Comparison of ENCODE assay signal across 9 mouse cellular contexts in genomic region chr14:54192462-54192847, GRCm38 (mm10).
A peak's percentile ranks its signal among the peaks of the same experiment; 100 is the strongest.
DNase-seq lines count a peak whose midpoint lies in the region; ATAC-seq and TF ChIP-seq lines count a peak whose summit lies in the region.
"Had no signal": no experiment of that assay in that cellular context is flagged by ENCODE, and none has a peak within 500 bp of the region (broad histone marks: within the 10 kb centered on the region; RNA-seq: fewer than 3 reads in every experiment).

No protein-coding gene starts in this region.

- no peak for TF ChIP-seq POLR2A in lung, adult 2 months (IDR thresholded peaks at IDR 0.05; ENCODE audit: borderline replicate concordance, extremely low read depth, low read depth, low read length)

- H3K27me3 ChIP-seq in forebrain, embryonic 13.5 days = no peaks in the 10 kb centered on the region
- H3K27me3 ChIP-seq in forebrain, embryonic 11.5 days (ENCODE audit: control insufficient read depth, insufficient read depth, low read length) = no peaks in the 10 kb centered on the region
- no peaks in the 10 kb centered on the region for H3K27me3 ChIP-seq in lung, embryonic 14.5 days (ENCODE audit: insufficient read depth, low read length)
- H3K27me3 ChIP-seq in heart, embryonic 13.5 days (replicated peaks) = no peaks in the 10 kb centered on the region

- no peaks in the 10 kb centered on the region for H3K9me3 ChIP-seq in forebrain, embryonic 13.5 days (replicated peaks)
- no peaks in the 10 kb centered on the region for H3K9me3 ChIP-seq in forebrain, embryonic 11.5 days (ENCODE audit: control insufficient read depth, low read length)
- no peaks in the 10 kb centered on the region for H3K9me3 ChIP-seq in lung, embryonic 14.5 days (ENCODE audit: low read depth, low read length)
- no peaks in the 10 kb centered on the region for H3K9me3 ChIP-seq in heart, embryonic 13.5 days

- no peaks in the 10 kb centered on the region for H3K36me3 ChIP-seq in forebrain, embryonic 13.5 days (ENCODE audit: poor library complexity, severe bottlenecking)
- H3K36me3 ChIP-seq in forebrain, embryonic 11.5 days (ENCODE audit: control insufficient read depth, insufficient read depth, low read length) = no peaks in the 10 kb centered on the region
- H3K36me3 ChIP-seq in lung, embryonic 14.5 days (ENCODE audit: insufficient read depth) = no peaks in the 10 kb centered on the region
- no peaks in the 10 kb centered on the region for H3K36me3 ChIP-seq in heart, embryonic 13.5 days

- no peak overlapping the region for H3K4me3 ChIP-seq in forebrain, embryonic 13.5 days
- H3K4me3 ChIP-seq in forebrain, embryonic 11.5 days (ENCODE audit: low read depth, low read length) = no peak overlapping the region
- no peak overlapping the region for H3K4me3 ChIP-seq in lung, embryonic 14.5 days (ENCODE audit: low read depth, low read length)
- H3K4me3 ChIP-seq in lung, adult 2 months (replicated peaks; ENCODE audit: extremely low read depth, low read depth, low read length) = no peak overlapping the region
- no peak overlapping the region for H3K4me3 ChIP-seq in heart, embryonic 13.5 days

- peaks cover 23% of the 10 kb centered on the region for H3K4me1 ChIP-seq in forebrain, embryonic 13.5 days
- H3K4me1 ChIP-seq in forebrain, embryonic 11.5 days (replicated peaks; ENCODE audit: control insufficient read depth, insufficient read depth, low read length) = no peaks in the 10 kb centered on the region; the same call in 1 of the 2 replicates
- peaks cover 16% of the 10 kb centered on the region for H3K4me1 ChIP-seq in lung, embryonic 14.5 days (ENCODE audit: insufficient read depth)
- H3K4me1 ChIP-seq in lung, adult 2 months (ENCODE audit: control insufficient read depth, insufficient read depth, low read length) = peaks cover 20% of the 10 kb centered on the region
- peaks cover 82% of the 10 kb centered on the region for H3K4me1 ChIP-seq in heart, embryonic 13.5 days

- 0 out of 2 replicates have a peak, but pooled peaks have one; percentile 19 for ATAC-seq in forebrain, embryonic 13.5 days
- no peak for ATAC-seq in forebrain, embryonic 11.5 days (replicated peaks; ENCODE audit: low FRiP score)
- peak; percentile 90 for ATAC-seq in lung, embryonic 14.5 days (ENCODE audit: insufficient read depth)
- no peak for ATAC-seq in heart, embryonic 13.5 days (ENCODE audit: extremely low read depth, insufficient number of reproducible peaks, low FRiP score, low TSS enrichment)
- ATAC-seq in inflammation-experienced regulatory T-cells, adult 6 months = no peak
- ATAC-seq: CD4-positive, CD25-positive, alpha-beta regulatory T cell, adult 4 months had no signal

- H3K9ac ChIP-seq in forebrain, embryonic 13.5 days = no peak overlapping the region
- no peak overlapping the region for H3K9ac ChIP-seq in forebrain, embryonic 11.5 days (ENCODE audit: low read length)
- no peak overlapping the region for H3K9ac ChIP-seq in lung, embryonic 14.5 days
- no peak overlapping the region for H3K9ac ChIP-seq in heart, embryonic 13.5 days

- H3K4me2 ChIP-seq in forebrain, embryonic 13.5 days = peak overlapping the region; percentile 29; the same call in 1 of the 2 replicates
- no peak overlapping the region for H3K4me2 ChIP-seq in forebrain, embryonic 11.5 days (ENCODE audit: low read depth, low read length, severe bottlenecking)
- H3K4me2 ChIP-seq in lung, embryonic 14.5 days = no peak overlapping the region
- H3K4me2 ChIP-seq in heart, embryonic 13.5 days = no peak overlapping the region

- WGBS in forebrain, embryonic 13.5 days = 28% methylated on average over 3 of the region's 3 CpGs
- WGBS in forebrain, embryonic 11.5 days = 70% methylated on average over 3 of the region's 3 CpGs
- WGBS in lung, embryonic 14.5 days = 44% methylated on average over 3 of the region's 3 CpGs
- 59% methylated on average over 3 of the region's 3 CpGs for WGBS in lung, adult 2 months
- WGBS in heart, embryonic 13.5 days = 54% methylated on average over 3 of the region's 3 CpGs

- no peak overlapping the region for H3K27ac ChIP-seq in forebrain, embryonic 13.5 days
- H3K27ac ChIP-seq in forebrain, embryonic 11.5 days (ENCODE audit: low read depth, low read length) = no peak overlapping the region
- no peak overlapping the region for H3K27ac ChIP-seq in lung, embryonic 14.5 days (ENCODE audit: low read depth)
- H3K27ac ChIP-seq in heart, embryonic 13.5 days (replicated peaks) = 0 out of 2 replicates have a peak overlapping the region, but pooled peaks have one; percentile 74

- no peak for DNase-seq in forebrain, embryonic 11.5 days (ENCODE audit: low spot score)
- peak; percentile 82 for DNase-seq in lung, embryonic 14.5 days
- no peak for DNase-seq in lung, adult 2 months
- peak; percentile 57 to 68 for DNase-seq in layer of hippocampus, adult 8-10 months (ENCODE audit: low spot score in 2 of 2)
- DNase-seq in thymus, postnatal 4 days = no peak

- no peak for TF ChIP-seq CTCF in lung, embryonic 14.5 days (IDR thresholded peaks at IDR 0.05; ENCODE audit: low read depth)
- no peak for TF ChIP-seq CTCF in lung, adult 2 months (IDR thresholded peaks at IDR 0.05; ENCODE audit: insufficient read depth, low read length)

Comparison
In these comparisons a context has a peak if more than half of its experiments do, and no peak if none do; other contexts are left out.
1. ATAC-seq: peak in forebrain, embryonic 13.5 days (single experiment) and lung, embryonic 14.5 days (single experiment); none in forebrain, embryonic 11.5 days (single experiment), heart, embryonic 13.5 days (single experiment) and inflammation-experienced regulatory T-cells, adult 6 months (single experiment).
2. DNase-seq: peak in lung, embryonic 14.5 days (single experiment) and layer of hippocampus, adult 8-10 months (2 of 2); none in forebrain, embryonic 11.5 days (single experiment), lung, adult 2 months (single experiment) and thymus, postnatal 4 days (single experiment).